Mouse (Mus musculus) cortical plate, adult 2 months (tissue): ENCODE data around the gene Hoxd4.

Experiments
- CTCF ChIP-seq: fragments of 200-500 bp; IDR thresholded peaks from 2 replicates; pipeline ENCODE4 v1.5.1; 2011; ENCODE audit warnings: mild to moderate bottlenecking, control low read depth, low read length; ENCODE audit not compliant: insufficient read depth; ENCODE audit errors: extremely low read depth
- POLR2A ChIP-seq: fragments of 200-500 bp; IDR thresholded peaks from 2 replicates; pipeline ENCODE4 v1.6.1; 2011; ENCODE audit warnings: mild to moderate bottlenecking, low read length, control low read depth; ENCODE audit not compliant: insufficient read depth; ENCODE audit errors: extremely low read depth

DNA sequence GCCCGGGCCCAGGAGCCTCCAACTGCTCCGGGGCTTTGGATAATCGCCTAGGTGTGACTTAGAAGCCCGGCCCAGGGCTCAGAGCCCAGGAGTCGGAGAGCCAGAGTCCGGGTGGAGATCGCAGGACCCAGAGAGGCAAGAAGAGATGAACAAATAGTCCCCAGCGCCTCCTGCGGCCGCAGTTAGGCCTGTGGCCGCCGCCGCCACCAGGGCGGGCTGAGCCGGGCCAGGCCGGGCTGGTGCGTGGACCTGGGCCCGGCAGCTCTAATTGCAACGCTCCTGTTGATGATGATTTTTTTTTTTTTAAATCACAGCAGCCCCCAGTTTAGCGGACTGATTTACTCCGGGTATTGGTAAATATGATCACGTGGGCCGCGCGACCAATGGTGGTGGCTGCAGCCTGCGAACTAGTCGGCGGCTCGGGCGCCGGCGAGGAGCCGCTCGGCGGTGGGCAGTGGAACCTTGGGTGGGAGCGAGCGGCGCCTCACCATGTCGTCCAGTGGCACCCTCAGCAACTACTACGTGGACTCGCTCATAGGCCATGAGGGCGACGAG, 14.1 kb upstream of the Hoxd4 start, which contains the start of gene Hoxd9:
- TF ChIP-seq CTCF, result no peak
- TF ChIP-seq POLR2A, result no peak
